Mouse (Mus musculus): ENCODE results near the gene Nxf7.
"Not testable (repeated sequence)": the region's sequence is repeated elsewhere in the genome, so short reads cannot be mapped to it uniquely, and the experiment has no call there.

The Nxf7 gene

DNA sequence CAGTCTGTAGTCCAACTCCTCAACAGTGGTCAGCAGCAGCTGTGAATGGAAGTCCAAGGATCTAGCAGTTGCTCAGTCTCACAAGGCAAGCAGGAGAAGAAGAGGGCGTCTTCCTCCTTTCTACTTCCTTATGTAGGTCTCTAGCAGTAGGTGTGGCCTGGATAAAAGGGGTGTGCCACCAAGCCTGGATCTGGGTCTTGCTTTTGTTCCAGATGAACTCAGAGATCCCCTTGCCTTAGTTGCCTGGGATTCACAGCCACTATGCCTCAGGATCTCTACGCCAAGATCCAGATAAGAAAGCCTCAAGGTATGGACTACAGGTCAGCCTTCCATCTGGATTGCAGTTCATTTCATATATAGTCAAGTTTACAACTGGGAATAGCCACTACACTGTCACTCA, at the start of gene Nxf7:
TSS of gene Nxf7 (minus strand) at position 101 of the 400 bp plus-strand sequence.
- DNase-seq (ENCODE audit: low spot score), result no peak

DNA sequence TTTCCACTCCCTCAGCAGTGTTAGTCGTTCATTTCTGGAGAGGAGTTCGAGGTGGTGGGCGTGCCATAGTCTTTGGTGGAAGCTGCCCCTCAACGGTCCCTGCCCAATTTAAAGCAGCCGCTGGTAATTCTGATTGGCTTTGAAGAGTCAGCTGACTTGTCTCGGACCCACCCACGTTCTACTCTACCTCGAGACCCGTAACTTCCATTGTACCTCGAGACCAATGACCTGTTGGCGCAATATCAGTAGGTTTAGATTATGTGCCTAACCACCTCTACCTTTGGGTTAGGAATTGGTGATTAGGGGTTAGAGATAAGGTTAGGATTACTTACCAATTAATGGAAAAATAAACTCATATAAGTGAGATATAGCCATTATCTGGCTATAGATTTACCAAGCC, 29.0 kb upstream of the Nxf7 start, which contains the start of gene Prame:
TSS of gene Prame (minus strand) at position 101 of the 400 bp plus-strand sequence.
- DNase-seq (ENCODE audit: low spot score), result no peak

DNA sequence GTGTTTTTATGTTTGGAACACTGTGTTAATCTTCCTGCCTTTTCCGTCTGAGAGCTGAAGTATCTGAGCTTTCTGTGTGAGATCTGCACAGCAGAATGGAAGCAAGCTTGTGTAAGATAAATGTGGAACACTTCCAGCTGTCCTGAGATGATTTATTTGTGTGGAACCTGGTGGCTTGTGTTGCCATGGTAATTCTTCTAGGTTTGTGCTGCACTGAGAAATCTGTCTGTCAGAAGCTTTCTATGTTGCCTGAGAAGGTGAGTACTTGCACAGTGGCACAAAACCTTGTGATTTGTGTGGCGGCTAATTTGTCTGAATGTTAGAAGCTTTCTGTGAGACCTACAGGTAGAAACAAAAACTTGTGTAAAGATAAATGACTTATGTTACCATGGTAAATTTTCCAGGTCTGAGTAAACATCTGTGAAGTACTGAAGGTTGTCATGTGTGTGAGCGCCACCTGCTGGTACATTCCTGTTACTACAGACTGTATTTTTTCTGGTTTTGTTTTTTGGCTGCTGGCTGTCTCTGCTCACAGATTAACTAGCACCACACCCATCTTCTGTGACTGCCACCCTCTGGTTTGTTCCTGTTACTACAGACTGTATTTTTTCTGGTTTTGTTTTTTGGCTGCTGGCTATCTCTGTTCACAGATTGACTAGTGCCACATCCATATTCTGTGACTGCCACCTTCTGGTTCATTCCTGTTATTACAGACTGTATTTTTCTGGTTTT, 2.9 kb upstream of the Nxf7 start:
- not testable (repeated sequence) for DNase-seq (ENCODE audit: low spot score)

DNA sequence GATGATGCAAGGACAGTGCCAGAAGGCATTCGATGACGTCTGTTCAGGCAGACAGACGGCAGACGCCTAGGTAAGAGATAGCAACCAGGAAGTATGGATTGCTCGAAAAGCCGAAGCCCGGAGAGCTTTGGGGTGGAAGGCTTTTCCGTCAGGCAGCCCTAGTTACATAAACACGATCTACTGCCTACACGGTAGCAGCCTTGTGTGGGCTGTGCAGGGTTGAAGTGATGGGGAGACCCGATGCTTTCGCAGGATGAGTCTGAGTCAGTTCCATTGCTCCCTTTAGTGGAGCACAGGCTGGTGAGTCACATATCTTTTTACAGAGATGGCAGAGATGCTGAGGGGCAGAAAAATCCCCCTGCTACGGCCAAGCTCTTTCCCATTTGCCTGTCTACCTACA, 481 bp downstream of the Nxf7 start:
- DNase-seq (ENCODE audit: low spot score), result no peak

DNA sequence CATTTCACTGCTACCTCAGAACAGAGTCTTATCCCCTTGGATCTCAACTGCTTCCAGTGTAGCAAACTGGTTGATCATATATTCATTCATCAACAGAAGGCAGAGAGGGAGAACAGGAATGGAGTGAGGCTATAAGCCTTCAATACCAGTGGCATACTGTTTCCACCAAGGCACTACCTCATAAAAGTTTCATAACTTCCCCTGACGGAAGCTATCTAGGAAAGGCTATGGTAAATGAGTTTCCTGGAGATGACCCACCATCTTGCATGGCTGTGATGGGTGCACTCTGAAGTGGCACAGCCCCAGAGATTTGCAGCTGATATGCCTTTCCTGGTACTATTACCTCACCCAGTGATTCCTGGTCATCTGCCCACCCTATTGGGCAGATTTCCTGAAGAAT, 22.2 kb downstream of the Nxf7 start:
- DNase-seq (ENCODE audit: low spot score), result no peak

DNA sequence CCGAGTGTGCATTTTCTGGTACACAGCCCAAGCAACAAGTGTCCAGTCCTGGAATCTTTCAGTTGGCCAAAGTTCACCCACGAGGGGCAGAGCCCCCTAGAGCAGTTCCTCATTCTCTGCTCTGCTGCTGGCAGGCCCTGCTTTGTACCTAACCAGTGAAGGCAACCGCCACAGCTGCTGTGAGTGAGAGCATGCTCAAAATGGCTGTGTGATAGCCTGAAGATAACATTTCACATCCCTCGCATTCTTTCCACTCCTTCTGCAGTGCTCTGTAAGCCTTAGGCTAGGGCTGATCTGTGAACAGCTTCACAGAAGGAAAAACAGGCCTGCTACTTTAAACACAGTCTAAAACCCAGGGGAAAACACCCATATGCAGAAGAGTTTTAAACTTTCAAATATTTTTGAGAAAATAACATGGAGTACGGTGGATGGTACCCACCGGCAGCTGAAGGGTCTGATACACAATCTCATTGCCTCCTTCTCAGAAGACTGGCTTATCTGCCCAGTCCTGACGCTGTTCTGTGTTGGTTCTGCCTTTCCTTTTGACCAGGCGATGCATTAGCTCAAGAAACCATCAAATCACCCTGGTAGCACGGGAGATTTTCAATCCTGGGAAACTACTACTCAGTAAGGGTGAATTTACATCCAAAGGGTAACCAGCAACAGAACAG, 23.5 kb downstream of the Nxf7 start:
- not testable (repeated sequence) for DNase-seq (ENCODE audit: low spot score)

DNA sequence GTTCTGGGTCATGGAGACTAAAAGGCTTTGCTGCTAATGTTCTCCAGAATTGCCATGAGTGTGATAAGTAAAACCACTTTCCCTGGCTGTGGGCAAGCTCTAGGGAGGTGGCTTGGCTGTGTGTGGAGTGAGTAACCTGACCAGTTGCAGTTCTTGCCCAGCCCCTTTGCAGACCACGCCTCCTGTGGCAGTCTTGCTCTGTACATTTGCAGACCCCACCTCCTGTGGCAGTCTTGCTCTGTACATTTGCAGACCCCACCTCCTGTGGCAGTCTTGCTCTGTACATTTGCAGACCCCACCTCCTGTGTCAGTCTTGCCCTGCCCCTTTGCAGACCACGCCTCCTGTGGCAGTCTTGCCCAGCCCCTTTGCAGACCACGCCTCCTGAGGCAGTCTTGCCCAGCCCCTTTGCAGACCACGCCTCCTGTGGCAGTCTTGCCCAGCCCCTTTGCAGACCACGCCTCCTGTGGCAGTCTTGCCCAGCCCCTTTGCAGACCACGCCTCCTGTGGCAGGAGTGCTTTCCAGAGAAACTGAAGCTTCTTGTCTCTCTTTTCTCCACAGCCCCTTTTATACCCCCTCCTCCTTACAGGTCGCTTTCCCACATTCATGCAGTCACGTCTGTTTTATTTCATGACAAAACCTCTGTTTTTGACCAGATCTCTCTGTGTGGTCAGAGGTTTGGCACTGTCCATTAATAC, 24.2 kb downstream of the Nxf7 start:
- DNase-seq (ENCODE audit: low spot score), result not testable (repeated sequence)

DNA sequence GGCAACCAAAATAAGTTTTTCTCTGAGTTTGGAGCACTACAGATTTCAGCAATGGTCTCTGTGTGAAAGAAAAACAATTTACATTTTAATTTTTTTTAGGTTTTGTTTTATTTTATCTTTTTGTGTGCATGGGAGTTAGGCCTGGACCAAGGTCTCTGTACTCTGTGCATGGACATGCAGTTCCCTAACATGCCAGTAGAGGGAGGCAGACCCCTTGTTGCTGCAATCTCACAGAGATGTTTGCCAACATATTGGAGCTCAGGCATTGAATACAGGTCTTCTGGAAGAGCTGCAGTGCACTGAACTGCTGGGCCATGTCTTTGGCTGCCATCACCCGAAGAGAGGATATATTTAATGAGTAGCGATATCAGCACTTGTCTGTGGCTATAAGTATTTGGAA, 29.1 kb downstream of the Nxf7 start:
- peak; percentile 36 for DNase-seq (ENCODE audit: low spot score)

DNA sequence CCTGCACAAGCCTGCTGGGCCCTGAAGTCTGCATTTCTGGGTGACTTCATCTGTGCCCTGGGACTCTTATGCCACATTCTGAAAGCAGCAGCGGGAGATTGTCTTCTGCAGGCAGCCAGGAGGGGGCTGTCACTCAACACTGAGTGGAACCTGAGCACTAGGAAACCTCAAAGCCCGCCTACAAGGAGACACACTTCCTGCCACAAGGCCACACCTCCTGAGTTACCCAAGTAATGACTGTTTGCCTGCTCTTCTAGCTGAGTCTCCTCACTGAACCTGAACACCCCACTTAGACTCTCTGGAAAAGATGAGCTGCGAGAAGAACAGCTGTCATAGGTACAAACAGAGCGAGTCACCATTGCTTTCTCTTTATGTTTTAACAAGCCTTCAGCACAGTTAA, 33.6 kb downstream of the Nxf7 start:
- DNase-seq (ENCODE audit: low spot score), result not testable (repeated sequence)

DNA sequence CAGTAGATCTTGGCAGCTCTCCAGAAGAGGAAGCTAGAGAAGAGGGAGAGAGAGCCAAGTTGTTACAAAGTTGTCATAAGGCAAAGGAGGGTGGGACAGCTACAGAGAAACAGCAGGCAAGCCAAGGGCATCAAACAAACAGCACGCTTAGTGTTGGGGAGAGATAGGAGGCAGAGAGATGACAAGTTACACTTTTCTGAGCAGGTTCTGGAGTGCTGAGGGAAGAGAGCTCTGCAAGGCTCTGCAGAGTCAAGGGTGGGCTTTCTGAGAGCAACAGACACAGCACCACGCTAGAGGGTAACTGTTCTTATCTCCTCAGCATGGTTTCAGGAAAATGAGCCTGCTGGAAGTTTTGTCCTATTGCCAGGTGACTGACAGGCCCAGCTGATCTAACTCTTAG, 35.7 kb downstream of the Nxf7 start:
- DNase-seq (ENCODE audit: low spot score), result no peak

DNA sequence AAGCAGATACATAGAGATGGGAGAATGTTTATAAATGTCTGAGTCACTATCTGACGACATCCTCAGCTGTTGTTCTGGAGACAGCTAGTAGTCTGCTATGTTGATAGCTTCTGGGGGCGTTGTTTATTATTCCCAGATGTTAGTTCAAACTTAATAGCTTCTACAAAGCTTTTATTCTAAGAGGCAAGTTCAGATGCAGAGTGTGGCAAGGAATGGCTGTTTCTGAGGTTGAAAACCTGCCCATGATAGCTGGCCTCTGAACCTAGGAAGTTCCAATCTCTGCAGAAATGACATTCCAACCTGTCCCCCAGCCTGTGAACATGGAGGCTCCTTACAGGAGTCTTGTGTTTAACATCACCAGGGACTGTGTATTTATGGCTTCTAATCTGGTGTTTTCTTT, 36.9 kb downstream of the Nxf7 start:
- DNase-seq (ENCODE audit: low spot score), result not testable (repeated sequence)

DNA sequence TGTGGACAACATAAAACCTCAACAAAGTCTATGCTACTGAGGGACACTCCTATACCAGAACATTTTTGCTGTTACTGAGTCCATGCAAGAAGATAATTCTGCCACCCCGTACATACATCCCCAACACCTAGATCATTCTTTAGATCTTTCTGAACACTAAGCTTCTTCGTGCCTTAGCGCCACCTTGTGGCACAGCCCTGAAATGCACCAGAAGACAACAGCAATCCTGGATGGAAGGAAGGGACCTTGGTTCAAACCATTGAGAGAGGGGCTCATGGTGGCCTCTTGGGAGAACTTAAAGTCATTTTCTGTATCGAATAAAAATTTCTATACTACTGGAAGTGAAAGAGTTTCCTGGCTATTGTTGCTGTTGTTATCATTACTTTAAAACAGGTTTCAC, 37.6 kb downstream of the Nxf7 start:
- peak; percentile 39 for DNase-seq (ENCODE audit: low spot score)

DNA sequence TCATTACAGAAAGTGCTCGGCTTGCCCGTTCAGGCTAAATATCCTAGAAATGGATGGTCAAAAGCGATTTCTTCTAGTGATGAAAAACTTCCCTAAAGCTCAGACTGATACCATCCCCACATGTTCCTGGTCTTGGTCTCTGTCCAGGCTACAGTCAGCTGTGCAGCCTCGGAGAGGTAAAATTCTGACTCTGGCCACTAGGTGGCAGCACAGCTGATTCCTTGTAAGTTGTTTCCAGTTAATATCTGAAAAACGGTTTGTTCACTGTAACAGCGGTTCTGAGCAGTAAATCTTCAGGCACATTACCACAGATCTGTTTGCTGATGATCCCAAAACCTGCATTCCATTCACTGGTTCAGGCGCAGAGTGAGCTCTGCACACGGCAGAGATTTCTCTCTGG, 38.9 kb downstream of the Nxf7 start:
- DNase-seq (ENCODE audit: low spot score), result not testable (repeated sequence)

Measured in ovary, postnatal 36 days (tissue).